Mouse (Mus musculus) erythroblast, embryonic 14.5 days (primary cell): ENCODE data around the gene Zfp280c. TPM values are rescaled to one million over a fixed set of nuclear protein-coding genes. Genes with fewer than 3 reads are reported as not detected.

Source experiments
- H3K27me3 ChIP-seq: 2 replicates; pipeline ENCODE4 v1.6.1; 2012; ENCODE audit warnings: inconsistent platforms; ENCODE audit not compliant: control insufficient read depth
- H3K36me3 ChIP-seq: 2 replicates; pipeline ENCODE4 v1.6.1; 2012; ENCODE audit warnings: mild to moderate bottlenecking, inconsistent platforms; ENCODE audit not compliant: control insufficient read depth
- H3K4me1 ChIP-seq: 2 replicates; pipeline ENCODE4 v1.6.1; 2012; ENCODE audit warnings: inconsistent platforms; ENCODE audit not compliant: control insufficient read depth
- H3K4me3 ChIP-seq: replicated peaks from 2 replicates; pipeline ENCODE3; 2012; ENCODE audit warnings: moderate library complexity, mild to moderate bottlenecking, inconsistent platforms
- H3K9me3 ChIP-seq: 2 replicates; pipeline ENCODE4 v1.6.1; 2012; ENCODE audit warnings: low read length, inconsistent platforms, mixed read lengths; ENCODE audit not compliant: control insufficient read depth
- GATA1 ChIP-seq: IDR thresholded peaks from 2 replicates; pipeline ENCODE4 v1.6.1; 2012; ENCODE audit warnings: low read length, inconsistent platforms, mixed read lengths
- TAL1 ChIP-seq: IDR thresholded peaks from 3 replicates; pipeline ENCODE4 v1.6.1; 2012; ENCODE audit warnings: low read length, inconsistent platforms, mixed read lengths
- polyA plus RNA-seq: library from polyadenylated mRNA; stranded (reverse); fragments of >175 nt; gene quantifications from 2 replicates; pipeline ENCODE4 v1.2.3, GENCODE M21; 2012

The Zfp280c gene
- polyA plus RNA-seq, 1 experiment, result not detected

DNA sequence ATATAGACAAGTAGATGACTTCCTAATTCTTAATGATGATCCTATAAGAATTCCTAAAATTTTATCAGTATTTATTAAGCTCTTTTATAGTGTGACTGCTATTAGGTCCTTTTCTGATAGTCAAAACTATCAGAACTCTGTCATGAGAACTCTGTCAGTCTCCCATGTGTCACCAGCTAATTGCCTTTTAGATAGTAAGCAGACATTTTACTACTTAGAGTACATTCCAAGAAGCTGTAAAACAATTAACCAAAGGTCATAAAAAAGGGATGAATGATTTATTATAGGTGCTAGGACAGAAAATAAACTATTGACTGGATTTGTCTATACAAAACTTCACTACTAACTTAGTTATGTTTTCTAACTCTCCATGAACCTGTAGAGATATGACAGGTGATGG, 11.0 kb downstream of the Zfp280c start:
- H3K4me3 ChIP-seq, result no peak overlapping the region
- no peaks in the 10 kb centered on the region for H3K4me1 ChIP-seq
- no peaks in the 10 kb centered on the region for H3K27me3 ChIP-seq
- H3K36me3 ChIP-seq, result peaks cover 3% of the 10 kb centered on the region
- no peaks in the 10 kb centered on the region for H3K9me3 ChIP-seq
- TF ChIP-seq TAL1, result no peak
- no peak for TF ChIP-seq GATA1

DNA sequence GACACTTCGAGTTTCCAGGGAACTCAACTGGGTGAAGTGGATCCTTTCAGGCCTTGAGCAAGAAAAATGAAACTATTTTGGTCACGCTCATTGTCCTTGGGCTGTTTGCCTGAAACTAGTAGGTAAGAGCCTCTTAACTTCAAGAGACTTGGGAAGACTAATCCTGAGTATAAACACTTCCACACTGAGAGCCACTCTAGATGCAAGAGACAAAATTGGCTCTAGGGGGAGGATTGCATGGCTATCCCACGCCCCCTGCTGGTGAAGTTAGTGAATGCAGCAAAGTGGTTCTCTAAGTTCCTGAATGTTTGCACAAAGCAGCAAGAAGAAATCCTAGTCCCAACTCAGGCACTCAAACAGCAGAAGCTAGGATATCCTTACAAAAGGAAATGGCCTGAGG, 62.1 kb downstream of the Zfp280c start:
- H3K9me3 ChIP-seq, result no peaks in the 10 kb centered on the region
- TF ChIP-seq TAL1 (no peak), GATA1 (no peak)
- H3K4me3 ChIP-seq, result no peak overlapping the region
- H3K36me3 ChIP-seq, result no peaks in the 10 kb centered on the region
- H3K27me3 ChIP-seq, result no peaks in the 10 kb centered on the region
- H3K4me1 ChIP-seq, result no peaks in the 10 kb centered on the region

DNA sequence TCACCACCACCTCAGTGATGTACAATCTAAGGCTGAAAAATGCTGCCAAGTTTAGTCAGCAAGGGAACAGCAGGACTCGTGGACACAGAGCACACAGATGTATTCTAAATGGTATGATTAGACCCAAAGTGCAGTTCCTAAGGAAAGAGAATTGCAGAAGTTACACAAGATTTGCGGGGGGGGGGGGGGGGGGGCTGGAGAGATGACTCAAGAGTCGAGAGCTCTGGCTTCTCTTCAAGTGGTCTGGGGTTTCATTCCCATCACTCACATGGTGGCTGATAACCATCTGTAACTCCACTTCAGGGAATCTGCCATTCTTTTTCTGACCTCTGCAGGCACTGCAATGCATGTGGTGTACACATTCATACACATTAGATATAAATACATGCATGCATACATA, 67.9 kb downstream of the Zfp280c start:
- H3K36me3 ChIP-seq, result no peaks in the 10 kb centered on the region
- TF ChIP-seq TAL1, result no peak
- TF ChIP-seq GATA1, result no peak

DNA sequence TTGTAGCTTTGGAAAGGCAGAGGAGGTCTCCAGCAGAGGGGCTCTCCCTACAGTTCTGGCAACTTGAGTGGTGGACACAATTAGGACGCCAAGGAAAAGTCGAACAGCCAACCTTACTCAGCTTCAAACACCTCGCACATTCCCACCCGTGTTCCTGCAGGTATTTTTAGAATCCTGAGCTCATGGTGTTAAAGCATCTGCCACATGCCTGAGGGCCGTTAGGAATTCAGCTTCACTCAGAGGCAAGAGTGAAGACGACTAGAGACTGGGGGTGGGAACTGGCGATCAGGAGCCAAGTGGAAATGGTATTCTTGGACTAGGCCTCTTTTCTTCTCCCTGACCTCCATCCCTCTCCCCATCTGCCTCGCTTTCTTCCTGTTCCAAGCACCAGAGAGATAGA, 68.4 kb downstream of the Zfp280c start:
- Histone ChIP-seq H3K27me3 (peaks cover 2% of the 10 kb centered on the region; the same call in 1 of the 2 replicates), H3K9me3 (no peaks in the 10 kb centered on the region), H3K36me3 (no peaks in the 10 kb centered on the region), H3K4me3 (no peak overlapping the region), H3K4me1 (no peaks in the 10 kb centered on the region)
- TF ChIP-seq TAL1, result no peak
- TF ChIP-seq GATA1, result no peak

More for the DNA sequence above, 67.9 kb downstream of the Zfp280c start:
- H3K27me3 ChIP-seq, result peaks cover 2% of the 10 kb centered on the region; the same call in 1 of the 2 replicates
- no peaks in the 10 kb centered on the region for H3K4me1 ChIP-seq
- no peak overlapping the region for H3K4me3 ChIP-seq
- no peaks in the 10 kb centered on the region for H3K9me3 ChIP-seq

DNA sequence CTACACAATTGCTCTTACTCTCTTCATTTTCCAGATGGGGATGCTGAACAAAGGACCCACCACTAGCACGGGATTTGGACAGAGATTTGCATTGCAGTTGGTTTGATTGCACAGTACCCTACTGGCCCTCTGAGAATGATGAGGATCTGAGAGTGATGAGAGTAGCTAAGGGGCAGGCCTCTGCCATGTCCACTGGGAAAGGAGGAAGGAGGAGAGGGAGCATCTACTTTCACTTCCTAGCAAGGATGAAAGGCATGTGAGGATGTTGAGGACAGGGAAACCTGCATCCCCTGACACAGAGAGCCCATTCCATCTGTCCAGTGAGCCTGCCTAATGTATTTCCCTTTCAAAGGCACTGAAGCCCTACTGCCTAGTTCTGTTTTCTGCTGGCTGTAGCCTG, 69.0 kb downstream of the Zfp280c start:
- TF ChIP-seq GATA1 (no peak), TAL1 (no peak)
- H3K27me3 ChIP-seq, result peaks cover 8% of the 10 kb centered on the region

DNA sequence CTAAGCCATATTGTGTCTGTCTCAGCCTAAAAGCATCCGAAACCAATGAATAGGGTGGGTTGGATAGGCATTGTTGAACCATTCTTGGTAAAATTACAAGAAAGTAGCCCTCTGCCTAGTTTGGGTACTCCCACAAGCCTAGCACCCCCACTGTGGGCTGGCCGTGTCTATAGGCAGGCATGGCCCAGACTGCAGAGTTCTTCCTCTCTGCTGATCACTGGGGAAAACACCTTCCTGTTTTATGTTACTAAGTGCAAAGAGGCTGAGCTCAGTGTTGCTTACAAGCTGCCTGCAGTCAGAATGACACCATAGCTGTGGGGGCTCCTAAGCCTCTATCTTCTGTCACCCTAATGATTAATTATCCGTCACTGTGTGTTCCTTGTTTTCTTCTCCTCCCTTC, 70.8 kb downstream of the Zfp280c start:
- H3K27me3 ChIP-seq, result peaks cover 26% of the 10 kb centered on the region
- H3K36me3 ChIP-seq, result no peaks in the 10 kb centered on the region
- peaks cover 5% of the 10 kb centered on the region for H3K4me1 ChIP-seq
- TF ChIP-seq GATA1 (no peak), TAL1 (no peak)
- peaks cover 4% of the 10 kb centered on the region; the same call in 1 of the 2 replicates for H3K9me3 ChIP-seq
- no peak overlapping the region for H3K4me3 ChIP-seq

More for the DNA sequence above, 69.0 kb downstream of the Zfp280c start:
- no peaks in the 10 kb centered on the region for H3K9me3 ChIP-seq
- no peaks in the 10 kb centered on the region for H3K4me1 ChIP-seq
- no peaks in the 10 kb centered on the region for H3K36me3 ChIP-seq
- no peak overlapping the region for H3K4me3 ChIP-seq

DNA sequence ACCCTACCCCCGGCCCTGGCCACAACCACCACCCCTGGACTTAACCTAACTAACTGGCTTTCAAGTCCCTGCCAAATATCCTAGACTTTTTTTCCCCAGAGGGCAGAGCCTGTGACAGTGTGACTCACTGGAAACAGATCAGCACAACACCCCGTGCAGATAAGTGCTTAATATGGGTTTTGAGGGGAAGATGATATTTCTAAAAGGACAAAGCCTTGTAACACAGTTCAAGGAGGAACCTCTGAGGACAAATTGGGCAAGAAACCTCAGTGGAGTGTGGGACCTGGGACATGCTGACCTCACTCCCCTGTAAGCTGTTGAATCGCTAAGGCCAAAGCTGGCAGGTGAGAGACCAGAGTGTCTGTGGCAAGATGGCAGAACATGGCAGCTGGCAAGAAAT, 72.7 kb downstream of the Zfp280c start:
- TF ChIP-seq TAL1 (no peak), GATA1 (no peak)
- Histone ChIP-seq H3K36me3 (no peaks in the 10 kb centered on the region), H3K4me1 (peaks cover 5% of the 10 kb centered on the region), H3K4me3 (no peak overlapping the region), H3K27me3 (peaks cover 31% of the 10 kb centered on the region), H3K9me3 (peaks cover 4% of the 10 kb centered on the region; the same call in 1 of the 2 replicates)

DNA sequence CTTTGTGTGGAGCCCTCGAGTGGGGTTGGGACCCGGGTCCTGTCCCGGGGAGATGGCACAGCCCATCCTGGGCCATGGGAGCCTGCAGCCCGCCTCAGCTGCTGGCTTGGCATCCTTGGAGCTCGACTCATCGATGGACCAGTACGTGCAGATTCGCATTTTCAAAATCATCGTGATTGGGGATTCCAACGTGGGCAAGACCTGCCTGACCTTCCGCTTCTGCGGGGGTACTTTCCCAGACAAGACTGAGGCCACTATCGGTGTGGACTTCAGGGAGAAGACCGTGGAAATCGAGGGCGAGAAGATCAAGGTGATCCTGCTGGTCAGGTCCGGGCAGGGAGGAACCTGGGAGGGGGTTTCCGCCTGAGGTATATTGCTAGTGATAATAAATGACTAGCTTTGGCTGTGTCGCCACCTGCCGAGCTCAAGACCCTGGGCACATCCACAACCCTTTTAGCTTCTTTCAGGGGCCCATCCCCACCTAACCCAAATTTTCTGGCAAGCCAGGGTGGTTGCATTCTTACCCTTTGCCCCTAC, 74.7 kb downstream of the Zfp280c start:
- TF ChIP-seq GATA1 (no peak), TAL1 (no peak)
- H3K4me3 ChIP-seq, result peak overlapping the region; percentile 40
- peaks cover 5% of the 10 kb centered on the region for H3K4me1 ChIP-seq

DNA sequence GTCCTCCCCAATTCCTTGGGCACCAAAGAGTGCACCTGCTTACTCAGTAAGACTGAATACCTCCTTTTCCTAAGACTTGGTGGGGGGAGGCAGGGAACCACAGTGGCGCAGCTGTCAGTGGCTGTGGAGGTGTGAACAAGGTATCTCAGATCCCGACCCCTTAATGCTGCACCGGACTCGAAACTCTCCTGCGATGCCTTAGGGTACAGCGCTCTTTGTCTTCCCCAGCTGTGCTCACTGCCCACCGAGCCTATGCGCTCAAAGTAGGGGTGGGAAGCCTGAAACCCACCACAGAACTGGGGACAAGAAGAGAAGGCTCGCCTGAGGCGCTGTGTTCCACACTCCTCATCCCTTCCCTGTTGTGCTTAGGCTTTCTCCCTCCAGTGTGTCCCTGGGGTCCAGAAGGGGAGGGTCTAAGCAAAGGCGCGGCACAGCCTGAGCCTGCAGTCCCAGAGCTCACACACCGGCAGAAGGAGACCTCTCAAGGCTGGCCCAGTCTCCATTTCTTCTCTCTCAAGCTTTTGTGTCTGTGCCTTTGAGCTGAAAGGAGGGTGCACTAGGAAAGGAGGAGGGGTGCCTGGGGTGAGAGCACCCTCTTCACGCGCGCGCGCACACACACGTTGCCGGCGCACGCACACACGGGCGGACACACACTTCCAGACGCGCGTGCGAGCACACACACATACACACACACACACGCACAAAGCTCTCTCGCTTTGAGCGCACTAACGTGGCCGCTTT, 75.3 kb downstream of the Zfp280c start, which contains the start of gene Rab33a:
Rab33a (plus strand) TSS at position 478 of the 741 bp plus-strand sequence.
- peaks cover 4% of the 10 kb centered on the region; the same call in 1 of the 2 replicates for H3K9me3 ChIP-seq
- H3K27me3 ChIP-seq, result peaks cover 31% of the 10 kb centered on the region
- peaks cover 9% of the 10 kb centered on the region for H3K4me1 ChIP-seq
- no peak for TF ChIP-seq TAL1
- no peak for TF ChIP-seq GATA1
- H3K36me3 ChIP-seq, result no peaks in the 10 kb centered on the region
- H3K4me3 ChIP-seq, result peak within 1 kb of the TSS; percentile 40

More for the DNA sequence above, 74.7 kb downstream of the Zfp280c start:
- Histone ChIP-seq H3K27me3 (peaks cover 31% of the 10 kb centered on the region), H3K9me3 (peaks cover 4% of the 10 kb centered on the region; the same call in 1 of the 2 replicates), H3K36me3 (no peaks in the 10 kb centered on the region)
